Mouse (Mus musculus): ENCODE measurements around the gene Nmd3. TPM values are rescaled to one million over a fixed set of nuclear protein-coding genes. Genes with fewer than 3 reads are reported as not detected.

The Nmd3 gene
- polyA plus RNA-seq, 1 experiment from 2014 or later: 109 TPM

GRCm38 (mm10) chr3:69722187-69722867 lies 542 bp downstream of the Nmd3 start:
- peak overlapping the region; percentile 91 for H3K27ac ChIP-seq (replicated peaks)
- peak; percentile 88 for ATAC-seq (ENCODE audit: low FRiP score, low read depth)
- under 1% methylated on average over 50 of the region's 58 CpGs for WGBS
- H3K27me3 ChIP-seq: no peaks in the 10 kb centered on the region
- no peaks in the 10 kb centered on the region for H3K36me3 ChIP-seq
- H3K9ac ChIP-seq (replicated peaks): peak overlapping the region; percentile 93
- H3K4me2 ChIP-seq (replicated peaks): peak overlapping the region; percentile 70
- peaks cover 16% of the 10 kb centered on the region for H3K4me1 ChIP-seq
- peak overlapping the region; percentile 96 for H3K4me3 ChIP-seq
- H3K9me3 ChIP-seq: no peaks in the 10 kb centered on the region

- H3K27ac ChIP-seq (replicated peaks): no peak overlapping the region
These were observed 1.4 kb downstream of the Nmd3 start for GRCm38 (mm10) chr3:69723161-69723560.

GRCm38 (mm10) chr3:69730930-69731329 lies 9.1 kb downstream of the Nmd3 start:
- no peak for ATAC-seq (ENCODE audit: low FRiP score, low read depth)
- Histone ChIP-seq H3K9me3 (no peaks in the 10 kb centered on the region), H3K27ac (replicated peaks) (no peak overlapping the region), H3K4me1 (no peaks in the 10 kb centered on the region), H3K27me3 (no peaks in the 10 kb centered on the region), H3K9ac (replicated peaks) (no peak overlapping the region), H3K36me3 (peaks cover 41% of the 10 kb centered on the region), H3K4me2 (replicated peaks) (no peak overlapping the region), H3K4me3 (no peak overlapping the region)

More at GRCm38 (mm10) chr3:69723161-69723560, 1.4 kb downstream of the Nmd3 start:
- 22% methylated on average over 7 of the region's 7 CpGs for WGBS
- no peaks in the 10 kb centered on the region for H3K9me3 ChIP-seq
- H3K27me3 ChIP-seq: no peaks in the 10 kb centered on the region
- ATAC-seq (ENCODE audit: low FRiP score, low read depth): no peak
- H3K36me3 ChIP-seq: no peaks in the 10 kb centered on the region
- peaks cover 16% of the 10 kb centered on the region for H3K4me1 ChIP-seq
- H3K9ac ChIP-seq (replicated peaks): peak overlapping the region; percentile 93
- peak overlapping the region; percentile 70 for H3K4me2 ChIP-seq (replicated peaks)
- peak overlapping the region; percentile 96 for H3K4me3 ChIP-seq

DNA sequence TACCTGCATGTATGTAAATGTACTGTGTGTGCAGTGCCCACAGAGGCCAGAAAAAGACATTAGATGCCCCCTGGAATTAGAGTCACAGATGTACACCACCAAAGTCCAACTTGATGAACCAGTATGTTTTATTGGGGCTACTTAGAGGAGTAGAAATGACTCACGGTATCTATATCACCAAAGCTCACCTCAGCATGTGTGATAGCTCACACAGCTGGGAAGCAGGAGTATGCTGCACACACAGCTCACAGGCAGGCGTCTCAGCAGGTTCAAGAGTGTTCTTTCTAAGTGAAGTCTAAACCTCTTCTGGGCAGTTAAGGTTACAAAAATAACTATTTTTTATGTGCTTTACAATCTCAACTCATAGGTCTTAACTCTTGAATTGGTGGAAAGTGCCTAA lies 12.2 kb downstream of the Nmd3 start:
- Histone ChIP-seq H3K27me3 (no peaks in the 10 kb centered on the region), H3K36me3 (peaks cover 54% of the 10 kb centered on the region), H3K4me3 (no peak overlapping the region), H3K4me2 (replicated peaks) (no peak overlapping the region), H3K27ac (replicated peaks) (no peak overlapping the region), H3K9me3 (no peaks in the 10 kb centered on the region), H3K9ac (replicated peaks) (no peak overlapping the region), H3K4me1 (no peaks in the 10 kb centered on the region)
- ATAC-seq (ENCODE audit: low FRiP score, low read depth): no peak
- 90% methylated on average over 2 of the region's 2 CpGs for WGBS

DNA sequence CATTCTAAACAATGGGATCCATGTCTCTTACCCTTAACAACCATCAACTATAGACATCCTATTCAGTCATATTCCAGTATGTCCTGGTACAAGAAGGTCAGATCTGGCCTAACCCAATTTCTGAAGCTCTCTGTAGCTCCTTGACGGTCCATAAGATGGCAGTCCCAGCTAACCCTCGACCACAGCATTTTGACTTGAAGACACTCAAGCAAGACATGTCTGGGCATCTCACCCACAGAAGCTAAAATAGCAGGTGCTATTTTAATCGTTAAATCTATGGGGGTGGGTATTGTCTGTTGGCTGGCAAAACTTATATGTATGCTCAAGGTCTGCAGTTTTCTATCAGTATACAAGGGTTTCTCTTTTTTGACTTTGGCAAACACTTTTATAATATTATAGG lies 33.4 kb downstream of the Nmd3 start:
- no peak for ATAC-seq (ENCODE audit: low FRiP score, low read depth)
- Histone ChIP-seq H3K9ac (replicated peaks) (no peak overlapping the region), H3K4me2 (replicated peaks) (no peak overlapping the region), H3K36me3 (peaks cover 39% of the 10 kb centered on the region), H3K4me1 (no peaks in the 10 kb centered on the region), H3K9me3 (no peaks in the 10 kb centered on the region), H3K4me3 (no peak overlapping the region), H3K27ac (replicated peaks) (no peak overlapping the region), H3K27me3 (no peaks in the 10 kb centered on the region)
- 84% methylated on average over 3 of the region's 3 CpGs for WGBS

DNA sequence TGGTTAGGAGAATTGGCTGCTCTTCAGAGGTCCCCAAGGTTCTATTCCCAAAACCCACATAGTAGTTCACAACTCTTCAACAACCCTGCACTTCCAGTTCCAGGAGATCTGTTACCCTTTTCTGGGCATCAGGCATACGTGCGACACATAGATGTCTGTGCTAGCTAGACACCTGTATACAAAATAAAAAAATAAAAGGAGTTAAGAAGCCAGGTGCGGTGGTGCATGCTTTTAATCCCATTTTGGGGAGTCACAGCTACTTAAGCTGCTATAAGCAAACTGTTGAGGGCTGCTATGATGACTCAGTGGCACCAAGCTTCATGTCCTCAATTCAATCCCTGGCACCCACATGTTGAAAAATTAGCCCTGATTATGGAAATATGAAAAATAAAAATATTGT lies 34.2 kb downstream of the Nmd3 start:
- peaks cover 33% of the 10 kb centered on the region for H3K36me3 ChIP-seq

DNA sequence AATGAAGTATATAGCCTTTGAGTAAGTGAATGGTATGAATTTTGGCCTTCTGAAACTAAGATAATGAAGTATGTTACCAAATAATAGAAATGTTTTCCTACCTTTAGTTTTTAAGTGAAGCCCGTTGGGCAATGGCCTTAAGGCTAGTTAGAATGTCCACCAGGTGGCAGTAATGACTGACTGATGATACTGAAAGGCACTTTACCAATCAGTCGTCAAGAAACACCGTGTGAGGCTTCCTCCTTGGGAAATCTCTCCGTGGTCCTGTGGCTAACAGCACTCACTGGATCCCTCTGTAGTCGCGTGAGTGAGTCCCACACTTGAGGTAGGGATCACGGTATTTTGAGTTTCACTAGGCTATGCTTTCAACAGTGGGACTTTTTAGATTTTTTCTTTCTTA lies 34.7 kb downstream of the Nmd3 start:
- no peak overlapping the region for H3K4me2 ChIP-seq (replicated peaks)
- H3K27me3 ChIP-seq: no peaks in the 10 kb centered on the region
- no peaks in the 10 kb centered on the region for H3K9me3 ChIP-seq
- peak; percentile 80 for ATAC-seq (ENCODE audit: low FRiP score, low read depth)
- H3K4me1 ChIP-seq: no peaks in the 10 kb centered on the region
- H3K9ac ChIP-seq (replicated peaks): no peak overlapping the region
- peaks cover 28% of the 10 kb centered on the region for H3K36me3 ChIP-seq
- H3K27ac ChIP-seq (replicated peaks): no peak overlapping the region
- 36% methylated on average over 7 of the region's 7 CpGs for WGBS
- no peak overlapping the region for H3K4me3 ChIP-seq

More for the DNA sequence above, 34.2 kb downstream of the Nmd3 start:
- ATAC-seq (ENCODE audit: low FRiP score, low read depth): 0 out of 2 replicates have a peak, but pooled peaks have one; percentile 5
- no peak overlapping the region for H3K9ac ChIP-seq (replicated peaks)
- H3K27me3 ChIP-seq: no peaks in the 10 kb centered on the region
- no peak overlapping the region for H3K4me2 ChIP-seq (replicated peaks)
- no peak overlapping the region for H3K27ac ChIP-seq (replicated peaks)
- H3K4me3 ChIP-seq: no peak overlapping the region
- WGBS: 81% methylated on average over 3 of the region's 3 CpGs
- no peaks in the 10 kb centered on the region for H3K9me3 ChIP-seq
- no peaks in the 10 kb centered on the region for H3K4me1 ChIP-seq

DNA sequence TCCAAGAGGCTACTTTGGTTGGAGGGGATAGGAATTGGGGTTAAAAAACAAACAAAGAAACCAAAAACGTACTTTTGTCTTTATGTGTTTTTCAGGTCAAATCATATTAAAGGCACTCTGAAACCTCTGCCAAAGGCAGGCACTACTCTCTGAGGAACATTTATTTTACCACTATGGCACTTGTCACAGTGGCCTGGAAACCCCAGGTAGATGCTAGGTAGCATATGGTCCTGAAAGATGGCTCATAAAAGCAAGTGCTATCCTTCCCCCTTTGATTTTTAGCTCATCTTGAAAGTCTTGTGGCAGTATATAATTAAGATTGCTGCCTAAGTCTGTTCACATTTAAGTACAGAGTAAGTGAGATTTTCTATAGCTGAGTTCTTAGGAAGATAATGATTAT lies 35.7 kb downstream of the Nmd3 start:
- ATAC-seq (ENCODE audit: low FRiP score, low read depth): no peak
- H3K27me3 ChIP-seq: no peaks in the 10 kb centered on the region
- WGBS: 87% methylated on average over 1 of the region's 1 CpGs
- H3K9ac ChIP-seq (replicated peaks): no peak overlapping the region
- H3K9me3 ChIP-seq: no peaks in the 10 kb centered on the region
- no peaks in the 10 kb centered on the region for H3K4me1 ChIP-seq
- peaks cover 27% of the 10 kb centered on the region; the same call in 1 of the 2 replicates for H3K36me3 ChIP-seq
- no peak overlapping the region for H3K27ac ChIP-seq (replicated peaks)
- no peak overlapping the region for H3K4me3 ChIP-seq
- no peak overlapping the region for H3K4me2 ChIP-seq (replicated peaks)

DNA sequence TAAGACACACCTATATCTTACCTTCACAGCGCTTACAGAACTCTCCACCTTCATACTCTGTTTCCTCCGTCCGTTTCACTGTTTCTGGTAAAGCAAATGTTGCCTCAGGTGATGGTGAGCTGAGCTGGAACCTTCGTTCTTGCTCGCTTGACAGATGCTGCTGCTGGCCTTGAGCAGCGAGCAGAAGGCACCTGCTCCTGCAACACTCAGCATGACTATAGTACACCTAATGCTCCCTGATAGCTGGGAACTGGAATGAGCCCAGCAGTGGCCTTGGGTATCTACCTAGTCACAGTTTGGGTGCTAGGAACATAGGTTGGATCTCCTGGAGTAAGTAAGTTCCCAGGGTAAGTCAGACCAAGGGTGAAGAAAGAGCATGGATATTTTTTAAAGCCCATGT lies 38.3 kb downstream of the Nmd3 start:
- Histone ChIP-seq H3K27ac (replicated peaks) (no peak overlapping the region), H3K27me3 (no peaks in the 10 kb centered on the region), H3K9ac (replicated peaks) (no peak overlapping the region), H3K36me3 (peaks cover 19% of the 10 kb centered on the region), H3K4me2 (replicated peaks) (no peak overlapping the region), H3K4me3 (no peak overlapping the region), H3K9me3 (no peaks in the 10 kb centered on the region), H3K4me1 (no peaks in the 10 kb centered on the region)
- ATAC-seq (ENCODE audit: low FRiP score, low read depth): no peak
- WGBS: 94% methylated on average over 6 of the region's 6 CpGs

DNA sequence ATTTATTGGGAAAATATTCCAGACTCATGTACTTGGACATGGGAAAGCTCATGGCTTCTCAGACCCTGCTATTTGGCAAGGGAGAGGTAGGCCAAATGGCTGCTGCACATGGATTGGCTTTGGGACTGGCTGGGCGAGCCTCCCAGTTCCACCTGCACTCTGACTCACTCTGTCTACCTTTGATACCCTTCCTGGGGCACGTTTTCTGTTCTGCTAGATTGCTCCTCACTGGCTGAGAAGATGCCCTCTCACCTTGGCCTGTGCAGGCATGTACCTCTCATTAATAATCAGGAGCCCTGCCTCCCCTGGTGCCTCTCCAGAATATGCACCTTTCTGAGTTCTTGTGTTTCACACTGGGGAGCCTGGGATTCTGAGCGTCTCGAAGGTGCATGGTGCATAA lies 39.4 kb downstream of the Nmd3 start:
- Histone ChIP-seq H3K9me3 (no peaks in the 10 kb centered on the region), H3K27ac (replicated peaks) (no peak overlapping the region), H3K4me3 (no peak overlapping the region), H3K27me3 (no peaks in the 10 kb centered on the region), H3K4me1 (no peaks in the 10 kb centered on the region), H3K9ac (replicated peaks) (no peak overlapping the region), H3K4me2 (replicated peaks) (no peak overlapping the region), H3K36me3 (peaks cover 24% of the 10 kb centered on the region)
- no peak for ATAC-seq (ENCODE audit: low FRiP score, low read depth)
- WGBS: 88% methylated on average over 4 of the region's 4 CpGs

DNA sequence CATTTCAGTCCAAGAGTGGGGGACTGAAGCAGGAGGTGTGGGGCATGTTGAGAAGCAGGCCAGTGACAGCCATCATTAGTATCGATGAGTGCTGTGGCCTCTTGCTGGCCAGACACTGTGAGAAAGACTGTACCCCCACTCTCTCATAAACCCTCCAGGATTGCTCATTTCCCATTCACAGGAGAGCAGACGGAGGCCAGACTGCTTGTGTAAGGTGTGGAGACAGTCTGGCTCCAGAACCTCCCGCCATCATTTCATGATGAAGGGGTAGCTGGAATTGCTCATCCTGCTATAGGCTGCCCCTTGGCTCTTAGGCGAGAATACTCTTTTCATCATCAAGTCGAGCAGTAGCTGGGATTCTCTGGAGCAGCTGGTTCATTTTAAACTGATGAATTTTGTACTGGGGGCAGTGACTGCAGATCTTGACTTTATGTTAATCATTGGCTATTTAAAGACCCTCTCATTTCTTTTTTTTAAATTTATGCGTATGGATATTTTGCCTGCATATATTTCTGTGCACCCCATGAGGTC lies 41.1 kb downstream of the Nmd3 start:
- WGBS: 84% methylated on average over 6 of the region's 6 CpGs

DNA sequence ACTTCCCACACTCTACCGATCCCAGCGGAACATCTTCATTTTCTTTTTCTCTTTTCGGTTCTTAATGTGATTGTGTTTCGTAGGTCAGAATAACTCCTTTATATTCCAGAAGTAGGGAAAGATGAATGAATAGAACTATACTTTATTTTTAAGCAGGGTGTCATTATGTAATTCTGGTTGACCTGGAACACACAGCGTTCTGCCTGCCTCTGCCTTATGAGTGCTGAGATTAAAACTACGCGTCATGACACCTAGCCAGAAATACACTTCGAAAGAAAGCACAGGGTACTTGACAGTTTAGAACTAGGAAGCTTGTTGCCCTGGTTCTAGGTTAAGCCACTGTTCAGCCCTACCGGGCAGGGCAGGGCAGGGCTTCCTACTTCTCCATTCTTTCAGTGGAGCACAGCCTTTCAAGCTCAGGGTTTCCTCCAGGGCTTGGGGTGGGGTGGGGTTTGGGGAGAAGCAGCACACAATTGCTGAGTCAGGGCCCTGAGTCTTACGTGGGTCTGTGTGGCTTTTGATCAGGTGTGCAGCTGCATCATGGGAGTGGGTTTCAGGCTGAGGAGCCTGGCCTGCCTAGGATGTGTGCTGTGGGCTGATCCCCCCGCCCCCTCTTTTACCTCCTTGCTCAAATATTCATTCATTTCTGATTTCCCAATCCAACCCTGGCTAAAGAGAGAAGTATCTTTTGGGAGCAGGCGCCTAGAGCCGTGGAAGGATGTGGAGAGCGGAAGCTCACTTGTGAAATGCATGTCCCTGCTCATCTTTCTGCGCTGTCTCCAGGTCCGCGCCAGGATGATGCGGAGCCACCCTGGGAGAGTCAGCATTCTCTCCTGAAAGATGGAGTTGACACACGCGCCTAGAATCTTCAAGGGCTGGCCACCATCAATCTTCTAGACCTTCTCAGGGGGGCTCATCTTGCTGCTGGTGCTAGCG lies 42.1 kb downstream of the Nmd3 start:
- Histone ChIP-seq H3K4me3 (no peak overlapping the region), H3K9ac (replicated peaks) (no peak overlapping the region), H3K9me3 (no peaks in the 10 kb centered on the region), H3K4me1 (no peaks in the 10 kb centered on the region), H3K27ac (replicated peaks) (no peak overlapping the region), H3K4me2 (replicated peaks) (no peak overlapping the region), H3K27me3 (no peaks in the 10 kb centered on the region), H3K36me3 (peaks cover 15% of the 10 kb centered on the region)
- WGBS: 94% methylated on average over 21 of the region's 21 CpGs
- ATAC-seq (ENCODE audit: low FRiP score, low read depth): no peak

More for the DNA sequence above, 41.1 kb downstream of the Nmd3 start:
- H3K4me3 ChIP-seq: no peak overlapping the region
- H3K27ac ChIP-seq (replicated peaks): no peak overlapping the region
- H3K4me2 ChIP-seq (replicated peaks): no peak overlapping the region
- ATAC-seq (ENCODE audit: low FRiP score, low read depth): no peak
- H3K36me3 ChIP-seq: peaks cover 19% of the 10 kb centered on the region
- H3K9me3 ChIP-seq: no peaks in the 10 kb centered on the region
- no peak overlapping the region for H3K9ac ChIP-seq (replicated peaks)
- H3K4me1 ChIP-seq: no peaks in the 10 kb centered on the region
- H3K27me3 ChIP-seq: no peaks in the 10 kb centered on the region
